Mouse (Mus musculus) forebrain, embryonic 14.5 days (tissue): ENCODE measurements around the gene Trp53bp1. TPM values are rescaled to one million over a fixed set of nuclear protein-coding genes. Genes with fewer than 3 reads are reported as not detected.

ENCODE experiments used
- ATAC-seq: fragments of 200-750 bp; cut with Nextera tagmentation; 2 replicates; pipeline ENCODE4 v1.8.0; 2017; ENCODE audit warnings: mild to moderate bottlenecking, moderate library complexity
- DNase-seq: peaks from one replicate; pipeline ENCODE4 v3.0.0-alpha.2; 2015; ENCODE audit warnings: low spot score
- H3K27ac ChIP-seq: fragments of 300-500 bp; sonication (generic); 2 replicates; pipeline ENCODE4 v1.5.1; 2014; ENCODE audit warnings: low read depth, mild to moderate bottlenecking, control low read depth, low read length, moderate library complexity
- H3K27me3 ChIP-seq: fragments of 300-500 bp; sonication (generic); replicated peaks from 2 replicates; pipeline ENCODE4 v1.6.1; 2014; ENCODE audit warnings: low read length, control low read depth, mixed read lengths; ENCODE audit not compliant: control insufficient read depth, insufficient read depth
- H3K36me3 ChIP-seq: fragments of 300-500 bp; sonication (generic); 2 replicates; pipeline ENCODE4 v1.6.1; 2014; ENCODE audit warnings: low read length, control low read depth; ENCODE audit not compliant: control insufficient read depth, insufficient read depth
- H3K4me1 ChIP-seq: fragments of 300-500 bp; sonication (generic); 2 replicates; pipeline ENCODE4 v1.6.1; 2014; ENCODE audit warnings: antibody characterized with exemption, low read length, control low read depth; ENCODE audit not compliant: control insufficient read depth, insufficient read depth
- H3K4me2 ChIP-seq: fragments of 300-500 bp; sonication (generic); 2 replicates; pipeline ENCODE4 v1.6.1; 2014; ENCODE audit warnings: mild to moderate bottlenecking, control low read depth, low read length
- H3K4me3 ChIP-seq: fragments of 300-500 bp; sonication (generic); 2 replicates; pipeline ENCODE4 v1.5.1; 2014; ENCODE audit warnings: low read depth, low read length, control low read depth
- H3K9ac ChIP-seq: fragments of 300-500 bp; sonication (generic); 2 replicates; pipeline ENCODE4 v1.6.1; 2014; ENCODE audit warnings: mild to moderate bottlenecking, low read length, control low read depth, moderate library complexity
- H3K9me3 ChIP-seq: fragments of 300-500 bp; sonication (generic); replicated peaks from 2 replicates; pipeline ENCODE4 v1.6.1; 2016; ENCODE audit warnings: low read length, control low read depth, mixed read lengths; ENCODE audit not compliant: control insufficient read depth
- WGBS: fragments of 180-500 bp; shearing (Covaris S2); extraction: QIAGEN DNeasy Blood & Tissue Kit; methylation state at CpG from one replicate; pipeline ENCODE4 v1.1.7; 2014; 5-methylcytosine and 5-hydroxymethylcytosine counted together
- polyA plus RNA-seq: library from polyadenylated mRNA; unstranded; fragments of >200 nt; fragmentation: Nextera tagmentation; extraction: Ambion mirVana; gene quantifications from 2 replicates; pipeline ENCODE4 v1.2.1, GENCODE M21; 2014

Gene Trp53bp1
- polyA plus RNA-seq, 1 experiment from 2014 or later, result 116 TPM

- DNase-seq, result peak; percentile 77
Measured at GRCm38 (mm10) chr2:121271928-121272516, 815 bp upstream of the Trp53bp1 start.

GRCm38 (mm10) chr2:121270521-121271235, 529 bp downstream of the Trp53bp1 start:
- no peaks in the 10 kb centered on the region for H3K9me3 ChIP-seq
- H3K36me3 ChIP-seq, result peaks cover 34% of the 10 kb centered on the region
- peak overlapping the region; percentile 91 for H3K9ac ChIP-seq
- H3K4me2 ChIP-seq, result peak overlapping the region; percentile 68
- H3K27me3 ChIP-seq, result no peaks in the 10 kb centered on the region
- peak overlapping the region; percentile 90 for H3K4me3 ChIP-seq
- H3K27ac ChIP-seq, result peak overlapping the region; percentile 95
- ATAC-seq (peak; percentile 84), DNase-seq (no peak)
- under 1% methylated on average over 31 of the region's 35 CpGs for WGBS
- H3K4me1 ChIP-seq, result peaks cover 15% of the 10 kb centered on the region; the same call in 1 of the 2 replicates

More at GRCm38 (mm10) chr2:121271928-121272516, 815 bp upstream of the Trp53bp1 start:
- H3K4me3 ChIP-seq, result peak overlapping the region; percentile 90
- peaks cover 29% of the 10 kb centered on the region for H3K36me3 ChIP-seq
- H3K4me2 ChIP-seq, result peak overlapping the region; percentile 68
- H3K9me3 ChIP-seq, result no peaks in the 10 kb centered on the region
- peak; percentile 47 for ATAC-seq
- H3K27me3 ChIP-seq, result no peaks in the 10 kb centered on the region
- peak overlapping the region; percentile 32; the same call in 1 of the 2 replicates for H3K9ac ChIP-seq
- peaks cover 15% of the 10 kb centered on the region; the same call in 1 of the 2 replicates for H3K4me1 ChIP-seq
- H3K27ac ChIP-seq, result peak overlapping the region; percentile 95
- 7% methylated on average over 4 of the region's 4 CpGs for WGBS

DNA sequence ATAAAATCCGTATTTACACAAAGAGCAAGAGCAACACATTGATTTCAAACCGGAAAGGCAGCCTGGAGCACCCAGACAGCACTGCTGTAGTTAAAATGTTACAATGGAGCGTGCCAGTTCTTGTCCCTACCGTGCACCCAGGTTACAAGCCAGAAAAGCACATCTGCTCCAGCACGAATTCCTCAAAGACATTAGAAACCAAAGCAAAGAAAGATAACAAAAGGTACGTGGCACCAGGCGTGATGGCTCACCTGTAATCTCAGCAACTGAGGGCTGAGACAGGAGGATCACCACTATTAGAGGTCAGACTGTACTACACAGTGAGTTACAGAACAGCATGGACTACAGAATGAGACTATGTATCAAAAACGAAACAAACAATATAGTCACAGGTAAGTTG, 2.8 kb downstream of the Trp53bp1 start:
- H3K4me2 ChIP-seq, result peak overlapping the region; percentile 68
- H3K9me3 ChIP-seq, result no peaks in the 10 kb centered on the region
- no peak overlapping the region for H3K27ac ChIP-seq
- H3K36me3 ChIP-seq, result peaks cover 49% of the 10 kb centered on the region
- WGBS, result 86% methylated on average over 8 of the region's 8 CpGs
- H3K4me1 ChIP-seq, result peaks cover 15% of the 10 kb centered on the region; the same call in 1 of the 2 replicates
- DNase-seq (no peak), ATAC-seq (no peak)
- no peaks in the 10 kb centered on the region for H3K27me3 ChIP-seq
- H3K9ac ChIP-seq, result 0 out of 2 replicates have a peak overlapping the region, but pooled peaks have one; percentile 40
- peak overlapping the region; percentile 10; the same call in 1 of the 2 replicates for H3K4me3 ChIP-seq

DNA sequence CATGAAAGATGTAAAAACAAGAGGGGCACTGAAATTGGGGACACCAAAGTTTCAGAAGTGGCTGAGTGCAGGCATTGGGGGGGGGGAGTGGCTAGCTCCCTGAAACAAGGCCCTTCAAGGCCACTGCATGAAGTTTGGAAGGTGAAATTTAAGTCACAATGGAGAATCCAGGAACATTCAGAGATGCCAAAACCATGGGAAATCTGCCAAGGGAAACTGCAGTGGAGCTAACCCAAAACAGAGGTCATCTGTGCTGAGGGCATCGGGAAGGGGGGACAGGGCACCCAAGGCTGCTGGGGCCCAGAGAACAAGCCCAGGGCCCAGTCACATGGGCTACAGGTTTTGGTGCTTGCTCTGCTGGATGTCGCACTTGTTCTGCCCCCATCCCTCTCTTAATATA, 21.4 kb downstream of the Trp53bp1 start:
- H3K27me3 ChIP-seq, result no peaks in the 10 kb centered on the region
- no peak overlapping the region for H3K4me2 ChIP-seq
- H3K9me3 ChIP-seq, result no peaks in the 10 kb centered on the region
- WGBS, result 86% methylated on average over 2 of the region's 2 CpGs
- no peak overlapping the region for H3K27ac ChIP-seq
- H3K4me3 ChIP-seq, result no peak overlapping the region
- no peak for DNase-seq
- H3K9ac ChIP-seq, result no peak overlapping the region
- H3K4me1 ChIP-seq, result no peaks in the 10 kb centered on the region
- H3K36me3 ChIP-seq, result peaks cover 97% of the 10 kb centered on the region
- ATAC-seq, result no peak

- ATAC-seq, result no peak
- H3K9me3 ChIP-seq, result no peaks in the 10 kb centered on the region
- 92% methylated on average over 5 of the region's 5 CpGs for whole genome bisulfite sequencing
Measured at GRCm38 (mm10) chr2:121244099-121244498, 27.1 kb downstream of the Trp53bp1 start.

GRCm38 (mm10) chr2:121239426-121239825, 31.8 kb downstream of the Trp53bp1 start:
- no peak for DNase-seq
- Histone ChIP-seq H3K27ac (no peak overlapping the region), H3K4me3 (no peak overlapping the region), H3K36me3 (peaks cover 87% of the 10 kb centered on the region), H3K9ac (no peak overlapping the region), H3K27me3 (no peaks in the 10 kb centered on the region), H3K9me3 (no peaks in the 10 kb centered on the region), H3K4me1 (no peaks in the 10 kb centered on the region), H3K4me2 (no peak overlapping the region)
- no peak for ATAC-seq
- WGBS, result 93% methylated on average over 4 of the region's 4 CpGs

More at GRCm38 (mm10) chr2:121244099-121244498, 27.1 kb downstream of the Trp53bp1 start:
- no peak for DNase-seq
- no peak overlapping the region for H3K4me2 ChIP-seq
- peaks cover 90% of the 10 kb centered on the region for H3K36me3 ChIP-seq
- H3K9ac ChIP-seq, result no peak overlapping the region
- H3K4me3 ChIP-seq, result no peak overlapping the region
- H3K4me1 ChIP-seq, result no peaks in the 10 kb centered on the region
- H3K27ac ChIP-seq, result no peak overlapping the region
- no peaks in the 10 kb centered on the region for H3K27me3 ChIP-seq

DNA sequence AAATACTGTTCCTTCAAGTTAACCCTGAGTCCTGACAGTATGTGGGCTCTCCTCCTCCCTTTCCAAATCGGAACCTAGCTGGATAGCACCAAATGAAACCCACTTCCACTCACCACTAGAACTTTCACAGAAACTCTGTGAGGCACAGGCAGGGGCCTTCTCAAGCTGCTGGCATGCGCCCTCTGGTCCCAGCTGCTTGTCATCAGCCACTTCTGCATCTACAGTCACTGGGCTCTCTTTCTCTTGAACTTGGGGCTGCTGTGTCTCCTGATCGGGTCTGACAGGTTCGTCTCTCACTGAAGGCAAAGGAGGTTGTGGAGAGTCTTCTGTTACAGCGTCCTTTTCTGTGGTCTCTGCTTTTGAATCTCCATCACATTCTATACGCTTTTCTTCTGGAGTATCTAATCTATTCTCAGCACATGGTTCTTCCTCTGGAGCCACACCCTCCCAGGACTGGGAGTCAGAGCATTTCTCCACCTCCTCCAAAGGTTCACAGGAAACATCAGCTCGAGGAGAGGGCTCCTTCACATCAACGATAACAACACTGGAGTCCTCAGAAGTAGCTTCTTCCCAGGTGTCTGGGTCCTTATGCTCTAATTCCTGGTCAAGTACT, 35.6 kb downstream of the Trp53bp1 start:
- H3K4me3 ChIP-seq, result no peak overlapping the region
- H3K36me3 ChIP-seq, result peaks cover 87% of the 10 kb centered on the region
- 95% methylated on average over 8 of the region's 8 CpGs for WGBS
- no peak for DNase-seq
- H3K4me2 ChIP-seq, result no peak overlapping the region
- no peak overlapping the region for H3K9ac ChIP-seq
- H3K4me1 ChIP-seq, result no peaks in the 10 kb centered on the region
- no peaks in the 10 kb centered on the region for H3K27me3 ChIP-seq
- no peaks in the 10 kb centered on the region for H3K9me3 ChIP-seq
- no peak overlapping the region for H3K27ac ChIP-seq
- no peak for ATAC-seq

DNA sequence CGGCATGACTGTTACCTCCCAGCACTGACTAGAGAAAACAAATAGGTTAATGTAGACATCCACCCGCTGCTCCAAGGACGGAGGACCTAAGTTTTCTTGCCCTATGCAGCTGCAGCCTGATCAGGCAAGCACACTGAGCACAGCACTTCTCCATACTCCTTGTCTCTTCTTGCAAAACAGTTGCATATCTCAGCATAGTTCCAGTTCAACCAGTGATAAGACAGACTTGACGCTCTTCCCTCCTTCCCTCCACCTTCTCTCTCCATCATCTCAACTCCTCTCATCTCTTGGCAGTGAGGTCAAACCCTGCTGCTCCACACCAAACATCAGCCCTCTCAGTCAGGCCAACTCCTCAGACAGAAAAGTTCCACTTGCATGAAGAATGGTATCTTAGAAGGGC, 43.1 kb downstream of the Trp53bp1 start:
- H3K27ac ChIP-seq, result no peak overlapping the region
- peaks cover 87% of the 10 kb centered on the region for H3K36me3 ChIP-seq
- H3K9ac ChIP-seq, result no peak overlapping the region
- H3K4me3 ChIP-seq, result no peak overlapping the region
- WGBS, result 94% methylated on average over 4 of the region's 4 CpGs
- H3K9me3 ChIP-seq, result no peaks in the 10 kb centered on the region
- H3K4me1 ChIP-seq, result no peaks in the 10 kb centered on the region
- H3K4me2 ChIP-seq, result no peak overlapping the region
- ATAC-seq (no peak), DNase-seq (no peak)
- no peaks in the 10 kb centered on the region for H3K27me3 ChIP-seq
